Mouse (Mus musculus): ENCODE measurements around the gene Zbtb17. TPM values are rescaled to one million over a fixed set of nuclear protein-coding genes. Genes with fewer than 3 reads are reported as not detected.

The Zbtb17 gene
- polyA plus RNA-seq, 2 experiments, result 5.1 to 8.7 TPM

GRCm38 (mm10) chr4:141487581-141487980 lies 43.1 kb downstream of the Zbtb17 start:
- Histone ChIP-seq H3K4me2 (ENCODE audit: low read depth) (no peak overlapping the region), H3K4me3 (ENCODE audit: insufficient read depth in 1 of 2, low read depth in 2 of 2, low read length in 2 of 2) (no peak overlapping the region), H3K9ac (replicated peaks) (no peak overlapping the region), H3K4me1 (replicated peaks; ENCODE audit: control insufficient read depth in 2 of 2, insufficient read depth in 2 of 2, low read length in 1 of 2) (no peaks in the 10 kb centered on the region), H3K27ac (no peak overlapping the region), H3K27me3 (ENCODE audit: control insufficient read depth, insufficient read depth, low read length) (no peaks in the 10 kb centered on the region), H3K9me3 (ENCODE audit: control insufficient read depth, low read length) (no peaks in the 10 kb centered on the region), H3K36me3 (replicated peaks; ENCODE audit: control insufficient read depth, insufficient read depth, low read depth) (peaks cover 77% of the 10 kb centered on the region)
- DNase-seq (ENCODE audit: low read depth in 3 of 3, low spot score in 3 of 3), result no peak
- 87% methylated on average over 11 of the region's 11 CpGs for WGBS (ENCODE audit: insufficient replicate concordance)
- TF ChIP-seq CTCF (IDR thresholded peaks at IDR 0.05; ENCODE audit: low read depth) (no peak), EP300 (IDR thresholded peaks at IDR 0.05; ENCODE audit: low read depth) (no peak)
- ATAC-seq (ENCODE audit: insufficient read depth), result no peak

- no peak overlapping the region for H3K27ac ChIP-seq
- H3K36me3 ChIP-seq (replicated peaks; ENCODE audit: control insufficient read depth, insufficient read depth, low read depth), result peaks cover 75% of the 10 kb centered on the region
- no peak overlapping the region for H3K4me3 ChIP-seq (ENCODE audit: insufficient read depth in 1 of 2, low read depth in 2 of 2, low read length in 2 of 2)
- H3K9me3 ChIP-seq (ENCODE audit: control insufficient read depth, low read length), result no peaks in the 10 kb centered on the region
- ATAC-seq (ENCODE audit: insufficient read depth) (no peak), DNase-seq (ENCODE audit: low read depth in 3 of 3, low spot score in 3 of 3) (no peak)
- H3K4me2 ChIP-seq (ENCODE audit: low read depth), result no peak overlapping the region
- no peaks in the 10 kb centered on the region for H3K27me3 ChIP-seq (ENCODE audit: control insufficient read depth, insufficient read depth, low read length)
- H3K9ac ChIP-seq (replicated peaks), result no peak overlapping the region
- TF ChIP-seq EP300 (IDR thresholded peaks at IDR 0.05; ENCODE audit: low read depth) (no peak), CTCF (IDR thresholded peaks at IDR 0.05; ENCODE audit: low read depth) (peak; percentile 76)
- H3K4me1 ChIP-seq (replicated peaks; ENCODE audit: control insufficient read depth in 2 of 2, insufficient read depth in 2 of 2, low read length in 1 of 2), result no peaks in the 10 kb centered on the region
- 84% methylated on average over 4 of the region's 4 CpGs for WGBS (ENCODE audit: insufficient replicate concordance)
These were observed 44.2 kb downstream of the Zbtb17 start for GRCm38 (mm10) chr4:141488670-141489069.

GRCm38 (mm10) chr4:141500637-141501036 lies 56.2 kb downstream of the Zbtb17 start:
- WGBS (ENCODE audit: insufficient replicate concordance), result 66% methylated on average over 4 of the region's 4 CpGs
- H3K27ac ChIP-seq, result no peak overlapping the region
- H3K9ac ChIP-seq (replicated peaks), result no peak overlapping the region
- no peaks in the 10 kb centered on the region for H3K9me3 ChIP-seq (ENCODE audit: control insufficient read depth, low read length)
- no peak for ATAC-seq (ENCODE audit: insufficient read depth)
- no peak overlapping the region for H3K4me2 ChIP-seq (ENCODE audit: low read depth)
- H3K36me3 ChIP-seq (replicated peaks; ENCODE audit: control insufficient read depth, insufficient read depth, low read depth), result no peaks in the 10 kb centered on the region
- H3K4me1 ChIP-seq (replicated peaks; ENCODE audit: control insufficient read depth in 2 of 2, insufficient read depth in 2 of 2, low read length in 1 of 2), result 0 out of 4 replicates have a peak, but pooled peaks cover 0 to 1% of the 10 kb centered on the region in 2 experiments
- H3K4me3 ChIP-seq (ENCODE audit: insufficient read depth in 1 of 2, low read depth in 2 of 2, low read length in 2 of 2), result no peak overlapping the region
- no peaks in the 10 kb centered on the region for H3K27me3 ChIP-seq (ENCODE audit: control insufficient read depth, insufficient read depth, low read length)
- TF ChIP-seq CTCF (IDR thresholded peaks at IDR 0.05; ENCODE audit: low read depth) (no peak), EP300 (IDR thresholded peaks at IDR 0.05; ENCODE audit: low read depth) (no peak)
- no peak for DNase-seq (ENCODE audit: low read depth in 3 of 3, low spot score in 3 of 3)

GRCm38 (mm10) chr4:141501058-141501457 lies 56.6 kb downstream of the Zbtb17 start:
- no peaks in the 10 kb centered on the region for H3K36me3 ChIP-seq (replicated peaks; ENCODE audit: control insufficient read depth, insufficient read depth, low read depth)
- no peak for DNase-seq (ENCODE audit: low read depth in 3 of 3, low spot score in 3 of 3)
- H3K27ac ChIP-seq, result no peak overlapping the region
- no peaks in the 10 kb centered on the region for H3K27me3 ChIP-seq (ENCODE audit: control insufficient read depth, insufficient read depth, low read length)
- WGBS (ENCODE audit: insufficient replicate concordance), result 83% methylated on average over 5 of the region's 5 CpGs
- no peak overlapping the region for H3K4me2 ChIP-seq (ENCODE audit: low read depth)
- TF ChIP-seq EP300 (IDR thresholded peaks at IDR 0.05; ENCODE audit: low read depth) (no peak), CTCF (IDR thresholded peaks at IDR 0.05; ENCODE audit: low read depth) (no peak)
- H3K4me1 ChIP-seq (replicated peaks; ENCODE audit: control insufficient read depth in 2 of 2, insufficient read depth in 2 of 2, low read length in 1 of 2), result 0 out of 4 replicates have a peak, but pooled peaks cover 0 to 1% of the 10 kb centered on the region in 2 experiments
- no peak for ATAC-seq (ENCODE audit: insufficient read depth)
- no peak overlapping the region for H3K4me3 ChIP-seq (ENCODE audit: insufficient read depth in 1 of 2, low read depth in 2 of 2, low read length in 2 of 2)
- no peaks in the 10 kb centered on the region for H3K9me3 ChIP-seq (ENCODE audit: control insufficient read depth, low read length)
- H3K9ac ChIP-seq (replicated peaks), result no peak overlapping the region

- WGBS (ENCODE audit: insufficient replicate concordance), result 82% methylated on average over 5 of the region's 5 CpGs
- ATAC-seq (ENCODE audit: insufficient read depth), result no peak
- no peak for TF ChIP-seq EP300 (IDR thresholded peaks at IDR 0.05; ENCODE audit: low read depth)
- TF ChIP-seq CTCF (IDR thresholded peaks at IDR 0.05; ENCODE audit: low read depth), result no peak
These were observed 58.3 kb downstream of the Zbtb17 start for GRCm38 (mm10) chr4:141502723-141503122.

More at GRCm38 (mm10) chr4:141502723-141503122, 58.3 kb downstream of the Zbtb17 start:
- Histone ChIP-seq H3K27ac (no peak overlapping the region), H3K4me1 (replicated peaks; ENCODE audit: control insufficient read depth in 2 of 2, insufficient read depth in 2 of 2, low read length in 1 of 2) (peaks cover 0 to 4% of the 10 kb centered on the region in 2 experiments; a peak in 1 of 4 replicates), H3K4me3 (ENCODE audit: insufficient read depth in 1 of 2, low read depth in 2 of 2, low read length in 2 of 2) (no peak overlapping the region), H3K9ac (replicated peaks) (no peak overlapping the region), H3K36me3 (replicated peaks; ENCODE audit: control insufficient read depth, insufficient read depth, low read depth) (no peaks in the 10 kb centered on the region), H3K9me3 (ENCODE audit: control insufficient read depth, low read length) (no peaks in the 10 kb centered on the region), H3K27me3 (ENCODE audit: control insufficient read depth, insufficient read depth, low read length) (no peaks in the 10 kb centered on the region), H3K4me2 (ENCODE audit: low read depth) (no peak overlapping the region)
- DNase-seq (ENCODE audit: low read depth in 3 of 3, low spot score in 3 of 3), result no peak
